Mouse (Mus musculus): Measurements from ENCODE around the gene Nop2. TPM values are rescaled to one million over a fixed set of nuclear protein-coding genes. Genes with fewer than 3 reads are reported as not detected.
A peak's percentile ranks its signal among the peaks of the same experiment; 100 is the strongest.

Nop2 gene
- 48.1 and 54.2 TPM in 2 replicates for polyA plus RNA-seq (2016; fragmentation: Nextera tagmentation; extraction: Ambion mirVana)

GRCm38 (mm10) chr6:125131302-125132156 is at the start of gene Nop2:
Gene Nop2 (plus strand): TSS chr6:125131909.
- WGBS = under 1% methylated on average over 66 of the region's 66 CpGs
- peak within 1 kb of the TSS; percentile 73 for H3K4me2 ChIP-seq (replicated peaks)
- H3K4me1 ChIP-seq = peaks cover 12% of the 10 kb centered on the region
- H3K9ac ChIP-seq = peak within 1 kb of the TSS; percentile 60
- H3K4me3 ChIP-seq = peak within 1 kb of the TSS; percentile 65
- H3K27me3 ChIP-seq = no peaks in the 10 kb centered on the region
- no peaks in the 10 kb centered on the region for H3K9me3 ChIP-seq (replicated peaks)
- ATAC-seq (ENCODE audit: low FRiP score) = peak; percentile 93
- H3K27ac ChIP-seq = peak within 1 kb of the TSS; percentile 85
- H3K36me3 ChIP-seq = peaks cover 60% of the 10 kb centered on the region

- no peaks in the 10 kb centered on the region for H3K27me3 ChIP-seq
- H3K4me3 ChIP-seq = no peak overlapping the region
- no peak for ATAC-seq (ENCODE audit: low FRiP score)
- H3K4me2 ChIP-seq (replicated peaks) = no peak overlapping the region
- H3K9me3 ChIP-seq (replicated peaks) = no peaks in the 10 kb centered on the region
- H3K36me3 ChIP-seq = no peaks in the 10 kb centered on the region
- peaks cover 10% of the 10 kb centered on the region; the same call in 1 of the 2 replicates for H3K4me1 ChIP-seq
- no peak overlapping the region for H3K27ac ChIP-seq
- WGBS = 84% methylated on average over 7 of the region's 7 CpGs
- H3K9ac ChIP-seq = no peak overlapping the region
These were observed 48.8 kb upstream of the Nop2 start for GRCm38 (mm10) chr6:125082801-125083386.

- no peak overlapping the region for H3K4me2 ChIP-seq (replicated peaks)
- no peak overlapping the region for H3K4me3 ChIP-seq
- H3K9me3 ChIP-seq (replicated peaks) = no peaks in the 10 kb centered on the region
- no peak overlapping the region for H3K9ac ChIP-seq
- H3K27me3 ChIP-seq = no peaks in the 10 kb centered on the region
- no peaks in the 10 kb centered on the region for H3K36me3 ChIP-seq
- WGBS = 6% methylated on average over 4 of the region's 4 CpGs
- peaks cover 19% of the 10 kb centered on the region for H3K4me1 ChIP-seq
- ATAC-seq (ENCODE audit: low FRiP score) = no peak
- no peak overlapping the region for H3K27ac ChIP-seq
These were observed 47.3 kb upstream of the Nop2 start for GRCm38 (mm10) chr6:125084424-125084823.

- Histone ChIP-seq H3K4me1 (peaks cover 29% of the 10 kb centered on the region), H3K4me3 (no peak overlapping the region), H3K9me3 (replicated peaks) (no peaks in the 10 kb centered on the region), H3K27ac (peak overlapping the region; percentile 92), H3K36me3 (no peaks in the 10 kb centered on the region), H3K27me3 (no peaks in the 10 kb centered on the region), H3K4me2 (replicated peaks) (no peak overlapping the region), H3K9ac (no peak overlapping the region)
- ATAC-seq (ENCODE audit: low FRiP score) = no peak
- 72% methylated on average over 3 of the region's 3 CpGs for WGBS
These were observed 43.8 kb upstream of the Nop2 start for GRCm38 (mm10) chr6:125087937-125088336.

- Histone ChIP-seq H3K4me2 (replicated peaks) (peak overlapping the region; percentile 50), H3K4me1 (peaks cover 29% of the 10 kb centered on the region), H3K9ac (0 out of 2 replicates have a peak overlapping the region, but pooled peaks have one; percentile 20), H3K27ac (peak overlapping the region; percentile 92), H3K27me3 (no peaks in the 10 kb centered on the region), H3K4me3 (no peak overlapping the region), H3K9me3 (replicated peaks) (no peaks in the 10 kb centered on the region), H3K36me3 (no peaks in the 10 kb centered on the region)
- 2% methylated on average over 17 of the region's 20 CpGs for WGBS
- ATAC-seq (ENCODE audit: low FRiP score) = peak; percentile 85
These were observed 43.0 kb upstream of the Nop2 start for GRCm38 (mm10) chr6:125088561-125089321.

GRCm38 (mm10) chr6:125089521-125090321 is 42.0 kb upstream of the Nop2 start:
- Histone ChIP-seq H3K4me1 (peaks cover 28% of the 10 kb centered on the region), H3K27me3 (no peaks in the 10 kb centered on the region), H3K9me3 (replicated peaks) (no peaks in the 10 kb centered on the region), H3K36me3 (no peaks in the 10 kb centered on the region), H3K4me3 (no peak overlapping the region), H3K27ac (peak overlapping the region; percentile 92), H3K9ac (peak overlapping the region; percentile 50), H3K4me2 (replicated peaks) (peak overlapping the region; percentile 50)
- WGBS = 4% methylated on average over 15 of the region's 15 CpGs
- peak; percentile 81 for ATAC-seq (ENCODE audit: low FRiP score)

- ATAC-seq (ENCODE audit: low FRiP score) = no peak
- Histone ChIP-seq H3K4me2 (replicated peaks) (peak overlapping the region; percentile 50), H3K4me1 (peaks cover 27% of the 10 kb centered on the region), H3K4me3 (no peak overlapping the region), H3K9me3 (replicated peaks) (no peaks in the 10 kb centered on the region), H3K27me3 (no peaks in the 10 kb centered on the region), H3K9ac (peak overlapping the region; percentile 50; the same call in 1 of the 2 replicates), H3K36me3 (no peaks in the 10 kb centered on the region), H3K27ac (peak overlapping the region; percentile 92)
- 51% methylated on average over 10 of the region's 10 CpGs for WGBS
These were observed 41.2 kb upstream of the Nop2 start for GRCm38 (mm10) chr6:125090341-125091085.

GRCm38 (mm10) chr6:125092372-125092771 is 39.3 kb upstream of the Nop2 start:
- ATAC-seq (ENCODE audit: low FRiP score) = no peak
- H3K27ac ChIP-seq = 0 out of 2 replicates have a peak overlapping the region, but pooled peaks have one; percentile 44

GRCm38 (mm10) chr6:125094843-125095242 is 36.9 kb upstream of the Nop2 start:
- ATAC-seq (ENCODE audit: low FRiP score) = no peak
- Histone ChIP-seq H3K36me3 (peaks cover 20% of the 10 kb centered on the region), H3K4me2 (replicated peaks) (no peak overlapping the region), H3K4me1 (peaks cover 39% of the 10 kb centered on the region), H3K9me3 (replicated peaks) (no peaks in the 10 kb centered on the region), H3K27me3 (no peaks in the 10 kb centered on the region), H3K27ac (peak overlapping the region; percentile 98), H3K9ac (no peak overlapping the region), H3K4me3 (no peak overlapping the region)
- 73% methylated on average over 3 of the region's 3 CpGs for WGBS

More at GRCm38 (mm10) chr6:125092372-125092771, 39.3 kb upstream of the Nop2 start:
- no peaks in the 10 kb centered on the region for H3K27me3 ChIP-seq
- H3K36me3 ChIP-seq = no peaks in the 10 kb centered on the region
- H3K9ac ChIP-seq = no peak overlapping the region; the same call in 1 of the 2 replicates
- H3K9me3 ChIP-seq (replicated peaks) = no peaks in the 10 kb centered on the region
- 96% methylated on average over 5 of the region's 5 CpGs for WGBS
- peaks cover 27% of the 10 kb centered on the region for H3K4me1 ChIP-seq
- H3K4me3 ChIP-seq = no peak overlapping the region
- no peak overlapping the region for H3K4me2 ChIP-seq (replicated peaks)

GRCm38 (mm10) chr6:125095391-125096278 is 36.1 kb upstream of the Nop2 start, which contains the start of gene Chd4:
Gene Chd4 (plus strand): TSS chr6:125095981.
- H3K27me3 ChIP-seq = no peaks in the 10 kb centered on the region
- peak within 1 kb of the TSS; percentile 96 for H3K4me2 ChIP-seq (replicated peaks)
- H3K9me3 ChIP-seq (replicated peaks) = no peaks in the 10 kb centered on the region
- WGBS = 2% methylated on average over 35 of the region's 45 CpGs
- H3K27ac ChIP-seq = peak within 1 kb of the TSS; percentile 98
- peak; percentile 78 for ATAC-seq (ENCODE audit: low FRiP score)
- H3K4me1 ChIP-seq = peaks cover 36% of the 10 kb centered on the region
- H3K36me3 ChIP-seq = peaks cover 28% of the 10 kb centered on the region
- H3K9ac ChIP-seq = peak within 1 kb of the TSS; percentile 97
- H3K4me3 ChIP-seq = peak within 1 kb of the TSS; percentile 98
